14 mouse cellular contexts compared by ENCODE assay signal in the genomic region with DNA sequence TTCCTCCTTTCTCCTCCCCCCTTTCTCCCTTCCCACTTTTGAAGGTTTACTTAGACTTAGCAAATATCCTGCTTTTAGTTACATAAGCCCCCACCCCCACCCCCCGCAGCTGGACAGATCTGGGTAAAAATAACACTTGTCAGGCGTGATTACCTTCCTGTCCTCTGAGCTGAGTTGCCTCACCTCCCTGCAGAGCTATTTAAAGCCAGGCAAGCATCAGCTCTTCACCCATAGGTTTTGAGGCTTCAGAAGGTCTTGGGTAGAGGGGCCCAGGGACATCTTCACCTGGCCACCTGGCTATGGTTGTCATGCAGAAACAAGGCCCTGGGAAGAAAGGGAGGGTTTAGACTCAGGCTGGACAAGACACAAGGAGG. TPM values are rescaled to one million over a fixed set of nuclear protein-coding genes. Genes with fewer than 3 reads are reported as not detected.
DNase-seq lines count a peak whose midpoint lies in the region; ATAC-seq lines count a peak whose summit lies in the region.
"Had no signal": no experiment of that assay in that cellular context is flagged by ENCODE, and none has a peak within 500 bp of the region (broad histone marks: within the 10 kb centered on the region; RNA-seq: fewer than 3 reads in every experiment).

No protein-coding gene starts in this region.

- WGBS in heart, embryonic 13.5 days = 10% methylated on average over 2 of the region's 2 CpGs
- 24% methylated on average over 2 of the region's 2 CpGs for WGBS in limb, embryonic 12.5 days
- WGBS in limb, embryonic 10.5 days = 31% methylated on average over 2 of the region's 2 CpGs
- WGBS in neural tube, embryonic 14.5 days = 34% methylated on average over 2 of the region's 2 CpGs

- H3K9me3 ChIP-seq in heart, embryonic 13.5 days = no peaks in the 10 kb centered on the region
- H3K9me3 ChIP-seq in limb, embryonic 12.5 days = no peaks in the 10 kb centered on the region
- H3K9me3 ChIP-seq in limb, embryonic 10.5 days (replicated peaks) = no peaks in the 10 kb centered on the region
- H3K9me3 ChIP-seq in neural tube, embryonic 14.5 days (ENCODE audit: control insufficient read depth, low read length) = no peaks in the 10 kb centered on the region
- H3K9me3 ChIP-seq: embryonic facial prominence, embryonic 15.5 days; intestine, embryonic 15.5 days had no signal

- no peak; the same call in 1 of the 2 replicates for ATAC-seq in heart, embryonic 13.5 days (ENCODE audit: extremely low read depth, insufficient number of reproducible peaks, low FRiP score, low TSS enrichment)
- no peak for ATAC-seq in limb, embryonic 12.5 days (ENCODE audit: insufficient number of reproducible peaks, insufficient read depth, low FRiP score, low TSS enrichment, low read depth)
- 0 out of 2 replicates have a peak, but pooled peaks have one; percentile 14 for ATAC-seq in neural tube, embryonic 14.5 days (ENCODE audit: low read depth)

- no peaks in the 10 kb centered on the region for H3K36me3 ChIP-seq in heart, embryonic 13.5 days
- no peaks in the 10 kb centered on the region for H3K36me3 ChIP-seq in limb, embryonic 12.5 days
- H3K36me3 ChIP-seq in limb, embryonic 10.5 days = no peaks in the 10 kb centered on the region
- H3K36me3 ChIP-seq in neural tube, embryonic 14.5 days (ENCODE audit: control insufficient read depth, insufficient read depth, low read length) = no peaks in the 10 kb centered on the region
- H3K36me3 ChIP-seq: embryonic facial prominence, embryonic 15.5 days; G1E; intestine, embryonic 15.5 days had no signal

- H3K4me1 ChIP-seq in heart, embryonic 13.5 days = peaks cover 7% of the 10 kb centered on the region; the same call in 1 of the 2 replicates
- H3K4me1 ChIP-seq in limb, embryonic 12.5 days (replicated peaks) = no peaks in the 10 kb centered on the region
- H3K4me1 ChIP-seq in limb, embryonic 10.5 days = no peaks in the 10 kb centered on the region
- H3K4me1 ChIP-seq in neural tube, embryonic 14.5 days (ENCODE audit: control insufficient read depth, insufficient read depth, low read length) = 0 out of 2 replicates have a peak, but pooled peaks cover 3% of the 10 kb centered on the region
- H3K4me1 ChIP-seq: embryonic facial prominence, embryonic 15.5 days; intestine, embryonic 15.5 days had no signal

- H3K4me3 ChIP-seq in heart, embryonic 13.5 days = no peak overlapping the region
- H3K4me3 ChIP-seq in limb, embryonic 12.5 days (replicated peaks) = no peak overlapping the region
- no peak overlapping the region for H3K4me3 ChIP-seq in limb, embryonic 10.5 days
- H3K4me3 ChIP-seq in neural tube, embryonic 14.5 days (ENCODE audit: low read depth, low read length) = no peak overlapping the region
- H3K4me3 ChIP-seq: embryonic facial prominence, embryonic 15.5 days; intestine, embryonic 15.5 days; layer of hippocampus, adult 2 months had no signal

- no peak for DNase-seq in heart, adult 18-20 months
- DNase-seq in limb, embryonic 10.5 days (ENCODE audit: low spot score) = no peak
- DNase-seq in neural tube, embryonic 10.5 days (ENCODE audit: extremely low spot score, low spot score) = no peak
- no peak for DNase-seq in thymus, postnatal 10 days (ENCODE audit: low spot score in 2 of 2)

- 0 out of 2 replicates have a peak overlapping the region, but pooled peaks have one; percentile 34 for H3K4me2 ChIP-seq in heart, embryonic 13.5 days
- 0 out of 2 replicates have a peak overlapping the region, but pooled peaks have one; percentile 26 for H3K4me2 ChIP-seq in limb, embryonic 12.5 days
- H3K4me2 ChIP-seq in neural tube, embryonic 14.5 days (ENCODE audit: low read depth, low read length) = no peak overlapping the region
- H3K4me2 ChIP-seq: embryonic facial prominence, embryonic 15.5 days; intestine, embryonic 15.5 days had no signal

- peaks cover 27% of the 10 kb centered on the region for H3K27me3 ChIP-seq in heart, embryonic 13.5 days (replicated peaks)
- peaks cover 27% of the 10 kb centered on the region for H3K27me3 ChIP-seq in limb, embryonic 12.5 days
- peaks cover 18% of the 10 kb centered on the region; the same call in 1 of the 2 replicates for H3K27me3 ChIP-seq in limb, embryonic 10.5 days (ENCODE audit: low read depth, poor library complexity, severe bottlenecking)
- no peaks in the 10 kb centered on the region for H3K27me3 ChIP-seq in neural tube, embryonic 14.5 days (ENCODE audit: control insufficient read depth, insufficient read depth, low read length)
- H3K27me3 ChIP-seq: intestine, embryonic 15.5 days had no signal

- no peak overlapping the region for H3K27ac ChIP-seq in heart, embryonic 13.5 days (replicated peaks)
- no peak overlapping the region for H3K27ac ChIP-seq in limb, embryonic 12.5 days
- no peak overlapping the region for H3K27ac ChIP-seq in limb, embryonic 10.5 days
- no peak overlapping the region for H3K27ac ChIP-seq in neural tube, embryonic 14.5 days (ENCODE audit: low read depth, low read length)
- H3K27ac ChIP-seq: embryonic facial prominence, embryonic 15.5 days; intestine, embryonic 15.5 days; layer of hippocampus, adult 2 months; liver, embryonic 14.5 days had no signal

- H3K9ac ChIP-seq in heart, embryonic 13.5 days = no peak overlapping the region
- no peak overlapping the region; the same call in 1 of the 2 replicates for H3K9ac ChIP-seq in limb, embryonic 12.5 days (replicated peaks)
- no peak overlapping the region for H3K9ac ChIP-seq in neural tube, embryonic 14.5 days (replicated peaks; ENCODE audit: low read depth, low read length)
- H3K9ac ChIP-seq: embryonic facial prominence, embryonic 15.5 days; intestine, embryonic 15.5 days; liver, embryonic 14.5 days had no signal

RNA-seq across cellular contexts. Expression of a gene that starts 20.2 kb away (rescaled TPM):
- polyA plus RNA-seq in heart, embryonic 13.5 days (2015; fragmentation: Nextera tagmentation; extraction: Ambion mirVana) = 0.05 TPM in 1 of 2 replicates, not detected in the other
- under 1 TPM in 1 of 2 experiments, not detected in 1; 0.21 TPM for total RNA-seq in heart, adult 18-20 months (2021)
- 0.29 and 0.60 TPM in 2 replicates for polyA plus RNA-seq in limb, embryonic 12.5 days (2016; fragmentation: Nextera tagmentation; extraction: Ambion mirVana)
- 0.13 and 0.38 TPM in 2 replicates for polyA plus RNA-seq in limb, embryonic 10.5 days (2016; fragmentation: Nextera tagmentation; extraction: Ambion mirVana)
- 1.4 and 2.9 TPM in 2 replicates for polyA plus RNA-seq in neural tube, embryonic 14.5 days (2014; fragmentation: Nextera tagmentation; extraction: Ambion mirVana)
- total RNA-seq: G1E; heart, postnatal 4 days; megakaryocyte-erythroid progenitor cell, adult 5-6 weeks had no signal
- polyA plus RNA-seq: G1E; liver, embryonic 14.5 days had no signal
